Mouse (Mus musculus) heart, embryonic 16.5 days (tissue): ENCODE results near the gene Ppp1r9b. TPM values are rescaled to one million over a fixed set of nuclear protein-coding genes. Genes with fewer than 3 reads are reported as not detected.
A peak's percentile ranks its signal among the peaks of the same experiment; 100 is the strongest.
"Not testable (repeated sequence)": the region's sequence is repeated elsewhere in the genome, so short reads cannot be mapped to it uniquely, and the experiment has no call there.

ENCODE experiments used
- ATAC-seq: fragments of 200-750 bp; cut with Nextera tagmentation; replicated peaks from 2 replicates; pipeline ENCODE4 v1.8.0; 2017; ENCODE audit warnings: moderate number of reproducible peaks; ENCODE audit not compliant: insufficient read depth, low FRiP score; ENCODE audit errors: extremely low read depth
- H3K27ac ChIP-seq: fragments of 300-500 bp; sonication (generic); 2 replicates; pipeline ENCODE4 v1.5.1; 2014; ENCODE audit warnings: mild to moderate bottlenecking, low read length, control low read depth, moderate library complexity
- H3K27me3 ChIP-seq: fragments of 300-500 bp; sonication (generic); 2 replicates; pipeline ENCODE4 v1.6.1; 2014; ENCODE audit warnings: low read length, mixed read lengths; ENCODE audit not compliant: control insufficient read depth, insufficient read depth
- H3K36me3 ChIP-seq: fragments of 300-500 bp; sonication (generic); 2 replicates; pipeline ENCODE4 v1.6.1; 2014; ENCODE audit not compliant: control insufficient read depth, insufficient read depth
- H3K4me1 ChIP-seq: fragments of 300-500 bp; sonication (generic); 2 replicates; pipeline ENCODE4 v1.6.1; 2014; ENCODE audit warnings: low read length, mixed read lengths; ENCODE audit not compliant: control insufficient read depth, insufficient read depth
- H3K4me2 ChIP-seq: fragments of 300-500 bp; sonication (generic); 2 replicates; pipeline ENCODE4 v1.6.1; 2014; ENCODE audit warnings: low read depth, mild to moderate bottlenecking, control low read depth, low read length
- H3K4me3 ChIP-seq: fragments of 300-500 bp; sonication (generic); 2 replicates; pipeline ENCODE4 v1.5.1; 2014; ENCODE audit warnings: mild to moderate bottlenecking, control low read depth, low read length
- H3K9ac ChIP-seq: fragments of 300-500 bp; sonication (generic); 2 replicates; pipeline ENCODE4 v1.6.1; 2014; ENCODE audit warnings: low read length, control low read depth
- H3K9me3 ChIP-seq: fragments of 300-500 bp; sonication (generic); replicated peaks from 2 replicates; pipeline ENCODE4 v1.6.1; 2016; ENCODE audit warnings: low read length; ENCODE audit not compliant: control insufficient read depth
- WGBS: fragments of 180-500 bp; shearing (Covaris S2); extraction: QIAGEN DNeasy Blood & Tissue Kit; methylation state at CpG from one replicate; pipeline ENCODE4 v1.1.7; 2014; 5-methylcytosine and 5-hydroxymethylcytosine counted together
- polyA plus RNA-seq: library from polyadenylated mRNA; unstranded; fragments of >200 nt; fragmentation: Nextera tagmentation; extraction: Ambion mirVana; gene quantifications from 2 replicates; pipeline ENCODE4 v1.2.1, GENCODE M21; 2015

Gene Ppp1r9b
- polyA plus RNA-seq, 1 experiment from 2014 or later = 5.8 TPM

DNA sequence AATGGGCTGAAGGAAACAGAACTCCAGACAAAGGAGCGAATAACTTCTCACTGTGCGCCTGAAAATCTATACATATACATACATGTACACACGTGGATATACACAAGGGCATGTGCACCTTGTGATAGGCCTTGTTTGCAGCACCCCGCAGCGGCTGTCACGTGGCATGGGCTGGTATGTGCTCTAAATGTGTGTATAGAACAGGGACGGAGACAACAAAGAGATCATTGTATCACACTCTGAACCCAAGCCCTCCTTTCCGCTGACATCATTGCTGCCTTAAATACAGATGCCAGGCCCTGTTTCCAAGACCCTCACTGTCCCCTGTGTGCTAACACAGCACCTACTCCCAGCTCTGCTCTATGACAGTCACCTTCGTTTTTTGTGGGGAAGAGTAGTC lies 35.7 kb upstream of the Ppp1r9b start:
- Histone ChIP-seq H3K9ac (no peak overlapping the region), H3K4me2 (no peak overlapping the region), H3K27ac (no peak overlapping the region), H3K4me3 (no peak overlapping the region), H3K36me3 (no peaks in the 10 kb centered on the region), H3K9me3 (no peaks in the 10 kb centered on the region), H3K27me3 (no peaks in the 10 kb centered on the region), H3K4me1 (peaks cover 17% of the 10 kb centered on the region)
- WGBS = 68% methylated on average over 9 of the region's 9 CpGs
- ATAC-seq = no peak

- Histone ChIP-seq H3K9ac (no peak overlapping the region), H3K4me3 (no peak overlapping the region), H3K36me3 (no peaks in the 10 kb centered on the region), H3K27ac (peak overlapping the region; percentile 61), H3K4me2 (no peak overlapping the region), H3K4me1 (peaks cover 13% of the 10 kb centered on the region), H3K9me3 (no peaks in the 10 kb centered on the region), H3K27me3 (no peaks in the 10 kb centered on the region)
- ATAC-seq = peak; percentile 15; the same call in 1 of the 2 replicates
- WGBS = 73% methylated on average over 9 of the region's 9 CpGs
These were observed 33.2 kb upstream of the Ppp1r9b start for GRCm38 (mm10) chr11:94957693-94958064.

- Histone ChIP-seq H3K9me3 (no peaks in the 10 kb centered on the region), H3K9ac (no peak overlapping the region), H3K4me3 (no peak overlapping the region), H3K36me3 (no peaks in the 10 kb centered on the region), H3K27me3 (no peaks in the 10 kb centered on the region), H3K4me1 (peaks cover 16% of the 10 kb centered on the region), H3K4me2 (no peak overlapping the region; the same call in 1 of the 2 replicates), H3K27ac (peak overlapping the region; percentile 61)
- ATAC-seq = peak; percentile 72
- WGBS = 11% methylated on average over 8 of the region's 8 CpGs
These were observed 32.6 kb upstream of the Ppp1r9b start for GRCm38 (mm10) chr11:94958065-94958858.

DNA sequence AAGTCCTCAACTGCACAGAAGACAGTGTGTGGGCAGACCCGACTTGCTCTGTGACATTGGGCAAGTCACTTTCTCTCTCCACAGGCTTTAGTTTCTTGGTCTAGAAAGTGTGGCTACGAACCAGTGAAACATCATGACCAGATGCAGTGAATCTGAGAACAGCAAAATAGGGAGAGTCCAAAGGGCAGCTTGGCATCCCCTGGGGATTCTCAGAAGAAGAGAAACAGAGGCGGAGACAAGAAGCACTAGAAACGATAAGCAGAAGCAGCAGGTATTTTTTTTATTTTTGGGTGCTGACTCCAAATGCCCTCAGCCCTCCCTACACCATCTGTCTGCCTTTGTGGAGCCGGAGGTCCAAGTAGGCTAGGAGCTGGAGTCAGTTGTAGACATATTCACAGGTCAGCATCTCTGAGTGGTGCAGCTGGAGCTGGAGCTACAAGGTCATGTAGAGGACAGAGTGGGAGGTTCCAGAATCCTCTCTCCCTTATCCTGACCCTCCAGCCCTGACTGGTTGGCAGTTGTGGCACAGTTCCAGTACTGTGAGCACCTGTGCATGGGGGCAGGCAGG lies 28.2 kb upstream of the Ppp1r9b start:
- Histone ChIP-seq H3K9ac (no peak overlapping the region), H3K4me1 (peaks cover 14% of the 10 kb centered on the region), H3K27ac (no peak overlapping the region), H3K4me3 (no peak overlapping the region), H3K36me3 (no peaks in the 10 kb centered on the region), H3K9me3 (no peaks in the 10 kb centered on the region), H3K4me2 (no peak overlapping the region), H3K27me3 (no peaks in the 10 kb centered on the region)
- 70% methylated on average over 5 of the region's 5 CpGs for WGBS
- ATAC-seq = no peak; the same call in 1 of the 2 replicates

DNA sequence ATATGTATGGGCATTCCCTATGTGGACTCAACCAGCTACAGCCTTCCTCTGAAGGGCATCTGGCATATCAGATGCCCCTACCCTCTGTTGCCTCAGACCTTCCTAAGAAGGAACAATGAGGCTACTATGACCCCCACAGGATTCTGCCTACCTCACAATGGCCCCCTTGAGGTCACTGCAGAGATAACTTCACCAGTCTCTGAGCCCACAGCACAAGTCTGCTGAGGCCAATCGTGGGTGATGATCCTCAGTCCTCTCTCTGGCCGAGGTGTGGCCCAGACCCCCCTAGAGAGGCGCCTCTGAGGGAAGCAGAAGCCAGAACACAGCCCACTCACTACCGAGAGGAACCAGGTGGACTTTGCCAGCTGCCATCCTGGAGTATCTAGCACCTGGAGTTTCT lies 23.4 kb upstream of the Ppp1r9b start, which contains the start of gene Hils1:
Gene Hils1 (plus strand): TSS at position 175 of the 400 bp plus-strand sequence.
- H3K27me3 ChIP-seq = no peaks in the 10 kb centered on the region
- H3K27ac ChIP-seq = no peak within 1 kb of the TSS
- no peak for ATAC-seq
- H3K9ac ChIP-seq = no peak within 1 kb of the TSS
- H3K9me3 ChIP-seq = no peaks in the 10 kb centered on the region
- peaks cover 5% of the 10 kb centered on the region; the same call in 1 of the 2 replicates for H3K4me1 ChIP-seq
- H3K4me3 ChIP-seq = no peak within 1 kb of the TSS
- no peaks in the 10 kb centered on the region for H3K36me3 ChIP-seq
- no peak within 1 kb of the TSS for H3K4me2 ChIP-seq
- 41% methylated on average over 4 of the region's 4 CpGs for WGBS

DNA sequence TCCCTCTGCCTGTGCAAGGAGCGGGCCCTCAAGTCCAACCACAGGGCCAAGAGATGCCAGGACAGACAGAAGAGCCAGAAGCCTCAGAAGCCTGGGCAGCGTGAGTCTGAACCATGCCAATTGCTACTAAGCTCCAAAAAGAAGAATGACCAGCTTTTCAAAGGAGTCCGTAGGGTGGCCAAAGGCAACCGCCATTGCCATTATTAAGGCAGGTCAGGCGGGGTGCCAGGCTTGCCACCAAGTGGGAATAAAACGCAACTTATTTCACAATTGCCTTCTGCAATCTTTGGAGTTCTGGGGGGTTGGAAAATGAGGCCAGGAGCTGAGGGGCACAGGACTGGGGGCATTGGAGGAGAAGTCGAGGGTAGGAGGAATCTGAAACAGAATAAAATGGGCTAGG lies 22.6 kb upstream of the Ppp1r9b start:
- H3K9me3 ChIP-seq = no peaks in the 10 kb centered on the region
- no peaks in the 10 kb centered on the region for H3K36me3 ChIP-seq
- 84% methylated on average over 7 of the region's 7 CpGs for WGBS
- H3K4me1 ChIP-seq = peaks cover 2% of the 10 kb centered on the region; the same call in 1 of the 2 replicates
- no peaks in the 10 kb centered on the region for H3K27me3 ChIP-seq
- H3K9ac ChIP-seq = no peak overlapping the region
- no peak overlapping the region for H3K27ac ChIP-seq
- H3K4me2 ChIP-seq = no peak overlapping the region
- no peak overlapping the region for H3K4me3 ChIP-seq
- ATAC-seq = no peak

- not testable (repeated sequence) for H3K27ac ChIP-seq, H3K27me3 ChIP-seq, H3K9me3 ChIP-seq, H3K4me3 ChIP-seq, H3K4me1 ChIP-seq, H3K4me2 ChIP-seq, ATAC-seq, H3K9ac ChIP-seq, H3K36me3 ChIP-seq
- 90% methylated on average over 4 of the region's 4 CpGs for WGBS
These were observed 21.1 kb upstream of the Ppp1r9b start for GRCm38 (mm10) chr11:94969709-94970108.

GRCm38 (mm10) chr11:94970210-94970943 lies 20.5 kb upstream of the Ppp1r9b start:
- no peaks in the 10 kb centered on the region for H3K36me3 ChIP-seq
- H3K4me2 ChIP-seq = no peak overlapping the region
- ATAC-seq = no peak
- no peaks in the 10 kb centered on the region for H3K9me3 ChIP-seq
- no peak overlapping the region for H3K4me3 ChIP-seq
- WGBS = 59% methylated on average over 15 of the region's 15 CpGs
- H3K27ac ChIP-seq = no peak overlapping the region
- no peak overlapping the region for H3K9ac ChIP-seq
- H3K27me3 ChIP-seq = no peaks in the 10 kb centered on the region
- peaks cover 14% of the 10 kb centered on the region for H3K4me1 ChIP-seq
